Mouse (Mus musculus) testis, postnatal 10 days (tissue): ENCODE results near the gene Soat1.
"Not testable (repeated sequence)": the region's sequence is repeated elsewhere in the genome, so short reads cannot be mapped to it uniquely, and the experiment has no call there.

Experiments used
- DNase-seq: peaks from one replicate; pipeline ENCODE4 v3.0.0; 2021; ENCODE audit warnings: low spot score

Soat1 gene

DNA sequence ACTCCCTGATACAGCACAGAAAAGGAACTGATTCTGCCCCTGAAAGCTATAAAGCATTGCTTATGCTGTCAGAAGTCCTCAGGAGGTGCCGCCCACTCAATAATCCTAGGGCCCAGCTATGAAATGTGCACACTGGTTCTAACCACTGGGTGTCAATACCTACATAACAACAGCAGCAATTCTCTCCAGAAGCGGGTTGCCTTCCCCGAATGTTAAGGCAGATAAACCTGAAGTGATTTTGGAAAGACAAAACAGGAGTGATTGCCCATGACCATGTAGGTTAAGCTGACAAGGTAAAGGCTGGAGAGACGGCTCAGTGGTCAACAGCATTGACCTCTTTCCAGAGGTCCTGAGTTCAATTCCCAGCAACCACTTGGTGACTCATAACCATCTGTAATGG lies 48.4 kb downstream of the Soat1 start:
- DNase-seq = no peak

DNA sequence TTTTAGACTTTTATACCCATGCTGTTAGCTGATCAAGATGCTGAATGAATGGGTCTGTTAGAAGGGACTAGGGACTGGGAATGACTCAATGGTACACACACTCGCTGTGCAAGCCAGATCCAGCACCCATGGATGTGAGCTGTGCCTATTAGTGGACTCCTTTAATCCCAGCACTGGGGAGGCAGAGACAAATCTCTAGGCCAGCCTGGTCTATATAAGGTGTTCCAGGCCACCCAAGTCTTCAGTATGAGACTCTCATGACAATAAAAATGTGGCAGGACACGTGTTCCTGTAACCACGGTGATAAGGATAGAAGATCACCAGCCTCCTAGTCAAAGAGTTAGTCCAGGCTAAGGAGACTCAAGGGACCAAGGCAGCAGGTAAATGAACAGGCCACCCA lies 50.1 kb downstream of the Soat1 start:
- no peak for DNase-seq

DNA sequence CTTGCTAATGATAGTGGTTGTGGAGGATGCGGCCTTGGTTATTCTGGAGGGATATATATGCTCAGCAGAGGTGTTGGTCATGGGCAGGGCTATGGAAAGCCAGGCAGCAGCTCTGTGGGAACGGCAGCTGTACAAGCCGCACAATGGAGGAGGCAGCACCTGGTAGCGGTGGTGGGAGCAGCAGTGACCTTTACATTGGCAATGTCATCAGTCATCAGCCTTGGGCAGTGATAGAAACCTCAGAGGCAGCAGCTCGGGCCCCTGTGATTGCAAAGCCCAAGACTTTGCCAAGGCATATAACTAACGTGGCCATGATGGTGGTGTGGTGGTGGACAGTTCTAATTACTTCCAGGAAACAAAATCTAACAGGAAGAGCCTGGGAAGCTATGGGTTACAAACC lies 50.6 kb downstream of the Soat1 start:
- no peak for DNase-seq

DNA sequence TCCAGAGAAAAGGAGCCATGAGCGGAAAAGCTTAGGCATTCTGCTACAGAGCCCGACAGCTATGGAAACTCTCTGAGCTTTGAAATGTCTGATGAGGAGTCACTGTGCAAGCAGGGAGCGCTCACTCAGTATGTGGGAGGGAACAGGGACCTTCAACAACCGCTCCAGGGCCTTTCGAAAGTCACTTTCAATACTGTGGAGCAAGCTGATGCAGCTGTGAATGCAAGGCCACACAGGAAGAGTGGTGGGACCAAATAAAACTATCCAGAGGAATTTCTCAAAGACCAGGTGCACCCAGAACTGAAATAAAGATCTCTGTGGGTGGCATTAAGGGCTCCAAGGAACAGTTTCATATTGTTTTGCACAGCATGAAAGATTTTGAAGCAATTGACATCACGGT lies 51.3 kb downstream of the Soat1 start:
- DNase-seq = no peak

DNA sequence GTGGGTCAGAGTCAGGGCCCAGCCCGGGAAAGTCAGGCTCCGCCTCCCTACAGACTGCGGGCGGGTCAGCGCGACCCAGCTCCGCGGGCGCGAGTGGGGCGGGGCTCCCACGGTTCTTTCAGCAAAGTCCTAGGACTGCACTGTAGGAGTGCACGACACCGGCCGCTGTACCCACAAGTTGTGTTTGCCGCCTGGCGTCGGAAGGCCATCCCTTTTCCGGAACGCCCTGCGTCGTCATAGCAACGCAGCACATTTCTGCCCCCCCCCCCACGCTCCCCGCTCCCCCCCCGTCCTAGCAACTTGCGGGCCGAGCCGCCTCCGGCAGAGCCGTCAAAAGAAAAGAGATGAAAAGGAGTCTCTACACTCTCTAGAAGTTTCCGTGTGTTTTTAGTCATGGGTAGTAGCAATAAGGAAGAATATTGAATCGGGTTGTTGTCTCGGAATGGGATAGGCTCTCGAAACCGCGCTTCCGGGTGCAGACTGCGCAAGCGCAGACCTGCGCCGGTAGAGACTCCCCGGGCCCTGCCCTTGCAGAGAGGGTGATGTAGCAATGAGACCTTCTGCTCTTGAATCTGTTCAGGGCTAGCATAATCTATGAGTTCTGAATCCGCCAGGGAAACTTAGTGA lies 53.3 kb downstream of the Soat1 start, which contains the start of gene Axdnd1:
Gene Axdnd1, minus strand, starts transcription at position 489 of the 627 bp plus-strand sequence.
- peak; percentile 87 for DNase-seq

DNA sequence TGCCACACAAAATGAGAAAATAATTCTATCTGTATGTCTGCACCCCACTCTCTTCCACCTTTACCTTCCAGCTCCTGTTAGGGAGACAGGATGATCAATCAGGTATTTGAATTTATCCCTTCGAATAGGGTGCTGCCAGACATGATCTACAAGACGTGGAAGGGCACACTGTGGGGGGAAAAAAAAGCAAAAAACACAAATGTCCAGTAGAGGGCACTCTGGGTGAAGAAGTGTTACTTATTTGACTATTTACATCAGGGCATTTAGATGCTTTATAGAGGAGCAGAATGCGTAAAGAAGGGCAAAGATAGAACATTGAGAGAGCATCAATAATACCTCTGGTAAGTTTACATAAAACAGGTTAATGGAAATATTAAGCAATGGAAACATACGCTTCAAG lies 56.0 kb downstream of the Soat1 start:
- DNase-seq = no peak

DNA sequence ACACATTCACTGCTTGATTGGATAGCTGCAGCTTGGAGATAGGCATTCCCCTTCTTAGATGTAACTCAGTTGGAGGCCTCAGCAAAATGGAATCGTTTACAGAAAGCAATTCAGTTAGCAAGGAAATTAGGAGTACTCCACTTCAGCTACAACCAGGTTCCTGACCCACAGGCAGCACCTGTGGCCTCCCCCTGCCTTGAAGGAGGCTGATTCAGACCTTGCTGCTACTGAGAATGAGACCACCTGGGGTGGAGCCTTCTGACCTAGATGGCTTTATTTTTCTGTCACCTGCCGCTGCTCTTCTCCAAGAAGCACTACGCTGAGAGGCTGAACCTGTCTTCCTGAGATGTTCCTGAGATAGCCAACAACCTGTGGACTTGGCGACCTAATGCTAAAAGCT lies 65.6 kb downstream of the Soat1 start:
- no peak for DNase-seq

DNA sequence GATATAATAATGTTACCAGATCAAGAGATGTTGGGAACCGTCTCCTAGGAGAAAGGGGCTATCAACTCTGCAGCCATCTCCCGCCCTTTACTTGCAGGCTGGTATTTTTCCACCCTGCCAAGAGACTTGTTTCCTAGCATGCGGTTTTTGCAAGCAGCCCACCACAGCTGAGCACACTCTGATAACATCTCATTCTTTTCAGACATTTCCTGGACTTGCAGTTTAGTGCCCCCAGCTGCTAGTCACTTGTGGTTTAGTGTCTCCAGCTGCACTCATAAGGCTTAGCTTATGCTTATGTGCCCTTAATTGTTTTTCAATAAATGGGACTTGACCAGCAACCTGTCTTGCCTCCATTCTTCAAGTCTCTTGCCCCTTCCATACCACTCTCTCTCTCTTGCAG lies 66.1 kb downstream of the Soat1 start:
- no peak for DNase-seq

DNA sequence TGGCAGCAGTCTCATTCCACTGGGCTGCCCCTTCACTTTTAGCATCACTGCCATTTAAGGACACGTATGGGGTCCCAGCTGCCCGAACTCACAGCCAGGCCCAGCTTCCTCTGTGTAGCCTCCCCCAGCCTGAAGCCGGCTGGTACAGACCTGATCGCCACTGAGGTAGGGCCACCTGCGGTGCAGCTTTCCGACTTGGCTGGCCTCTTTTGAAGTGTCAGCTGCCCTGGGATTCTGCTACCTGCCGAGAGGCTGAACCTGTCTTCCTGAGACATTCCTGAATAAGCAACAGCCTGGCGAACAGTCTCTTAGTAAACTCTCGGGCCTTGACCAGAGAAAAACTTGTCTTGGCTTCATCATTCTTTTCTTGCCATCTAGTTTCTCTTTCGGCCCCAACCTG lies 70.9 kb downstream of the Soat1 start:
- DNase-seq = no peak

DNA sequence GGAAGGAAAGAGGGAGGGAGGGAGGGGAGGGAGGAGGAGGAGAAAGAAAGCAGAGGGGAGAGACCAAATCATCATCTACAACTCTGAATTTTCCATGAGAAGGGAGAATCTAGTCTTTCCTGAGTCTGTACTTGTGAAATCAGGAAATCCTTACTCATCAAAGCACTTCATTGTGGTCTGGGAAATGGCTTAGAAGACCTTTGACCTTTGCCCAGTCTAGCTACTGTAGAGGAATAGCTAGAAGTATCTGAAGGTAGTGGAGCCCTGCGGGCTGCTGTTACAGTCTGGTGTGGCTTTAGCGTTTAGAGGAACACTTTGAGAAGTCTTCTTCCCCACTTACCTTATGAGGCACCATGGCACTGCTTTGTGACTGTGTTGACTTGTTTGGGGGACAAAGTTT lies 71.6 kb downstream of the Soat1 start:
- no peak for DNase-seq

DNA sequence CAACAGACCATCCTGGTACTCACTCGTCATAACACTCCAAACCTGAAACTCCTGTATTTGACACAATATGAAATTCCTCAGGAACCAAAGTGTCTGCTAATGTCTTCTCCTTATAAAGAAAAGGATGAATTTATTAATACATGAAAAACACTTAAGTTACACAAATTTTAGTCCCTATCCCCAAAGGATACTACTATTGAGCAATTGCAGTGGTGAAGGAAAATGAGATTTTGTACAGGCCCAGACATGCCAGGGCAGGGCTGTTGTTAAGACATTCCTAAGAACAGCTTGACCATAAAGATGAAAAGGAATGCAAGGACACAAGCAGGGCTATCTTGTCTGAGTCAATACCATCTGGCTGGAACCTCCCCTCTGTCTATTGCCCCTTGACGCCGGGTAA lies 74.0 kb downstream of the Soat1 start:
- DNase-seq = not testable (repeated sequence)

DNA sequence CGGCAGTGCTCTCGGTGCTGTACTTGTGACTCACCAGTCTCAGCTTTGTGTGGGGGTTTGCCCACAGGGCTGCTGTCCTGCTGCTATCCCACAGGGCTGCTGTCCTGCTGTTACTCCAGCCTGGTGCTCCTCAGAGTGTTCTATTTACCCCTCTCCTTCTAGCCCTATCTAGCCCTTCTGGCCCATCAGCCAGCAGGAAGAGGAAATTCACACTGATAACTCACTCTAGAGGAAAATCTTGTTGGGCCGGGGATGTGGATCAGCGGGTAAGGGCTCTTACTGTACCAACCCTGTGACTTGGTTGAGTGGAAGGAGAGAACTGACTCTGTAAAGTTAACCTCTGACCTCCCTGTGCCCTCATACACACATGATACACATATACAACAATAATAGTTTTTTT lies 81.0 kb downstream of the Soat1 start:
- DNase-seq = no peak

DNA sequence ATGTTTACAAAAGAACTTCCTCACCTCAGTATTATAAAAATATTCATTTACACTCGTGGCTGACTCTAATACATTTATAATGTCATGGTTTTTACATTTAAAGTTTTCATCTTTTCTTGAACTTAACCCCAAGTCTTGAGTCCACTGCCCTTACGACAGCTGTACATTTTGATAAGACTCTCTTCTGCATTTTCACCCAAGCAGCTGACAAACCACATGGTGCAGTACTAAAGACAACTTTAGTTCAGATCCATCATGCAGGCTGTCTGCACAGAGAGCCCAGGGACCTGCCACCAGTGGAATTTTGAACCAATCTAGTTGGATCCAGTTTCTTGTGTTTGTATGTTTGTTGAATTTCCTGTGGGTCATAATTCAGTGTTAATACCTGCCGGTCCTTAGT lies 87.3 kb downstream of the Soat1 start:
- DNase-seq = no peak

DNA sequence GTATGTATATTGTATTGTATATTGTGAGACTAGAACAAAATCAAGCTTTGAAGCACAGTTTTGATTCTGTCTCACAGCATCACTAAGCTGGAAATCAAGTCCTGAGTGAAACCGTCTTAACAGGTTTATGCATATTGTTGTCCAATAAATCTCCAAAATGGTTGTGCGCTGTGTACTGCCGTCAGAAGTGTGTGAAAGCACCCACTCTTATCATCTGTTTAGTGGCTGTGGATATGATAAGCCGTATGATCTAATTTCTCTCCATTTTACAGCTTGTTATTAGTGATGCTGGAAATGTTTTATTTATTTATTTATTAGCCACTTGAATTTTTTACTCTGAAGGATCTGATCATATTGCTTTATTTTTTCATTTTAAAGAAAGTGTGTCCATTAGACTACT lies 87.9 kb downstream of the Soat1 start:
- no peak for DNase-seq

DNA sequence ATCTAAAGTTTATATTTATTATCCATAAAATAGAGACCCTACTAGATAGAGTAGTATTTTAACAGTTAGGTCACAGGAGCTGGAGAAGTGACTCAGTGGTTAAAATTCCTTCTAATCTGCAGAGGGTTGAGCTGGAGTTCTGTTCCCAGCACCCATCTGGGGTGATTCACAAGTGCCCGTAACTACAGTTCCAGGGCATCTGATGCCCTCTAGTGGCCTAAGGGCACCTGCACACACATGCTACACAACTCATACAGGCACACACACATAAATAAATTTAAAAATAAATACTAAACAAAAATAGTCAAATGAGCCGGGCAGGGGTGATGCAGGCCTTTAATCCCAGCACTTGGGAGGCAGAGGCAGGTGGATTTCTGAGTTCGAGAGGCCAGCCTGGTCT lies 92.9 kb downstream of the Soat1 start:
- no peak for DNase-seq
